ENCODE assay signal across 8 mouse cellular contexts in the genomic region with DNA sequence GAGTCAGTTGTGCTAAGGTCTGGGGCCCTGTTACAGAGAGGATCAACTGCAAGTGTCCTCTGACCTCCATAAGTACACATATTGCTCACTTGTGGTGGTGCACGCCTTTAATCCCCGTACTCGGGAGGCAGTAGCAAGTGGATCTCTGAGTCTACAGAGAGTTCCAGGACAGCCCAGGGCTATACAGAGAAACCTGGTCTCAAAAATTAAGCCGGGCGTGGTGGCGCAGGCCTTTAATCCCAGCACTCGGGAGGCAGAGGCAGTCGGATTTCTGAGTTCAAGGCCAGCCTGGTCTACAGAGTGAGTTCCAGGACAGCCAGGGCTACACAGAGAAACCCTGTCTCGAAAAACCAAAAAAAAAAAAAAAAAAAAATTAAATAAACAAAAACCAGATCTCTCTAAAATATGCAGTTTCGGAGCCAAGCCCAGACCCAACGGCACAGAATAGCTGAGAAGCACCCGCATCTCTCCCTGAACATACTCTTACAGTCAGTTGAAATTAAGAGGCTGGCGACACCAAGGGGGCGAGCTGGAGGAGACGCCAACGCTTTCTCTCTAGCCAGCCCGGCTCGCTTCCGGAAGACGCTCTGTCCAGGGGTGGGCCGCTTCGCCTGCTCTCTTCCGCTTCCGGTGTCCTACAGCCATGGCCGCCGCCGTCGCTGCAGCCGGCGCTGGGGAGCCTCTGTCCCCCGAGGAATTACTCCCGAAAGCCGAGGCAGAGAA. TPM values are rescaled to one million over a fixed set of nuclear protein-coding genes. Genes with fewer than 3 reads are reported as not detected.
DNase-seq lines count a peak whose midpoint lies in the region; ATAC-seq lines count a peak whose summit lies in the region.

A gene (plus strand): TSS at position 613 of the 723 bp plus-strand sequence.

- no peaks in the 10 kb centered on the region for H3K9me3 ChIP-seq in hindbrain, embryonic 12.5 days (replicated peaks)

- H3K4me2 ChIP-seq in hindbrain, embryonic 12.5 days (replicated peaks) = peak within 1 kb of the TSS; percentile 85

- peak within 1 kb of the TSS; percentile 82 for H3K9ac ChIP-seq in hindbrain, embryonic 12.5 days

- peak within 1 kb of the TSS; percentile 52 for H3K27ac ChIP-seq in hindbrain, embryonic 12.5 days

- H3K4me3 ChIP-seq in hindbrain, embryonic 12.5 days = peak within 1 kb of the TSS; percentile 95

- peaks cover 49% of the 10 kb centered on the region for H3K36me3 ChIP-seq in hindbrain, embryonic 12.5 days

- ATAC-seq in hindbrain, embryonic 12.5 days (ENCODE audit: low FRiP score) = peak; percentile 95

- WGBS in hindbrain, embryonic 12.5 days = 20% methylated on average over 33 of the region's 33 CpGs

- peaks cover 6% of the 10 kb centered on the region for H3K4me1 ChIP-seq in hindbrain, embryonic 12.5 days

- no peaks in the 10 kb centered on the region for H3K27me3 ChIP-seq in hindbrain, embryonic 12.5 days

- peak; percentile 89 for DNase-seq in Muller cell, postnatal 12 days (ENCODE audit: inconsistent ontology term)
- peak; percentile 90 for DNase-seq in cerebellum, adult 9-11 months
- DNase-seq in frontal cortex, postnatal 10 days (ENCODE audit: low spot score in 2 of 2) = peak; percentile 82 to 87
- DNase-seq in layer of hippocampus, postnatal 25 days (ENCODE audit: extremely low spot score in 1 of 2, low spot score in 1 of 2) = peak; percentile 74 to 80
- peak; percentile 93 for DNase-seq in lung, postnatal 25 days (ENCODE audit: low spot score)
- DNase-seq in retina, embryonic 14.5 days (ENCODE audit: low spot score) = peak; percentile 95
- peak; percentile 90 for DNase-seq in thymus, postnatal 4 days

RNA-seq across cellular contexts. Expression of the gene that starts here (rescaled TPM):
- polyA plus RNA-seq in hindbrain, embryonic 12.5 days (2016; fragmentation: Nextera tagmentation; extraction: Ambion mirVana) = 239 and 249 TPM in 2 replicates
- 100 to 1,000 TPM; 100 to 107 TPM for total RNA-seq in layer of hippocampus, postnatal 25 days (2021)

Comparison
In these comparisons a context has a peak if more than half of its experiments do, and no peak if none do; other contexts are left out.
1. Peak in every context shown above with its lines: DNase-seq, ATAC-seq, H3K4me3 ChIP-seq and H3K27ac ChIP-seq.